Comparison of ENCODE assay signal across 8 mouse cellular contexts in the genomic region with DNA sequence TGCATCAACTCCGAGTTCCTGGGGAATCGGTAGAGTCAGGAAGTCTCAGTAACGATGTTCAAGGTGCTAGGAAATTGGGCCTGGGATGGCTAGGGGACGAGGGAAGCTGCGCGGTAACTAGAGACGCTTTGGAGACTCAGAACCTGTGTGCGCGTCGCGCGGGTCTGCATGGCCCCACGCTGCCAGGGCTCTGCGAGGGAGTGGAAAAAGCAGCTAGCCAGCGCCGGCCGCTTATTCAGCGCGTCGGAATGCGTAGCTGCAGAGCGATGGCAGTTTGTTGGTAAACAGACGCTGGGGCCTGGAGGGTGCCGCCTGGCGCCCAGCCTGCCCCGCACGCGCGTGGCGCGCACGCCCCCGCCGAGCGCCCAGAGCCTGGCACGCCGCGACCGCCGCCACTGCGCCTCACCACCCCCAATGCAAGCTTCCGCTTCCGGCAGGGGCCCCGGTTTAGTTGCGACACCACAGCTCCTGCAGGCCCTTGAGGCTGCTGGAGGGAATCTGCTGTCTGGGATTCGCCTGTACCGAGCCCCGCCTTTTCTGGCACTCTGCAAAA. TPM values are rescaled to one million over a fixed set of nuclear protein-coding genes. Genes with fewer than 3 reads are reported as not detected.
DNase-seq lines count a peak whose midpoint lies in the region; ATAC-seq and TF ChIP-seq lines count a peak whose summit lies in the region.

Gene Dlx4, minus strand, starts transcription at position 413 of the 553 bp plus-strand sequence.

- DNase-seq in layer of hippocampus, postnatal 10 days (ENCODE audit: low spot score in 2 of 2), result peak; percentile 25 to 35
- DNase-seq in layer of hippocampus, postnatal 14 days (ENCODE audit: low spot score in 2 of 2), result no peak
- peak; percentile 65 for DNase-seq in adrenal gland, postnatal 10 days
- DNase-seq in kidney, postnatal 0 days (ENCODE audit: low spot score), result no peak
- DNase-seq in thymus, postnatal 14 days, result peak; percentile 75
- DNase-seq in layer of hippocampus, adult 18-20 months (ENCODE audit: low spot score in 2 of 2), result no peak

- under 1% methylated on average over 48 of the region's 48 CpGs for WGBS in kidney, postnatal 0 days

- H3K9ac ChIP-seq in kidney, postnatal 0 days (ENCODE audit: low read depth, low read length), result no peak within 1 kb of the TSS

- no peaks in the 10 kb centered on the region for H3K36me3 ChIP-seq in kidney, postnatal 0 days (ENCODE audit: insufficient read depth, low read length)
- H3K36me3 ChIP-seq in megakaryocyte, embryonic 14.5 days (replicated peaks; ENCODE audit: low read length), result no peaks in the 10 kb centered on the region

- ATAC-seq in granulocyte monocyte progenitor cell, adult 5-6 weeks (replicated peaks; ENCODE audit: poor library complexity, severe bottlenecking), result peak; percentile 93
- ATAC-seq in kidney, postnatal 0 days (replicated peaks; ENCODE audit: low FRiP score, low read depth), result no peak

- H3K9me3 ChIP-seq in kidney, postnatal 0 days (replicated peaks; ENCODE audit: low read length), result no peaks in the 10 kb centered on the region
- H3K9me3 ChIP-seq in megakaryocyte, embryonic 14.5 days, result peaks cover 3% of the 10 kb centered on the region; the same call in 1 of the 2 replicates

- H3K4me1 ChIP-seq in kidney, postnatal 0 days (replicated peaks; ENCODE audit: insufficient read depth, low read length), result peaks cover 15% of the 10 kb centered on the region
- H3K4me1 ChIP-seq in megakaryocyte, embryonic 14.5 days, result peaks cover 37% of the 10 kb centered on the region

- peak within 1 kb of the TSS; percentile 27 for H3K4me3 ChIP-seq in kidney, postnatal 0 days (replicated peaks; ENCODE audit: low read depth, low read length)
- H3K4me3 ChIP-seq in megakaryocyte, embryonic 14.5 days (replicated peaks), result peak within 1 kb of the TSS; percentile 90

- H3K4me2 ChIP-seq in kidney, postnatal 0 days (ENCODE audit: low read length), result peak within 1 kb of the TSS; percentile 51

- H3K27me3 ChIP-seq in kidney, postnatal 0 days (ENCODE audit: insufficient read depth, low read length), result peaks cover 92% of the 10 kb centered on the region
- H3K27me3 ChIP-seq in megakaryocyte, embryonic 14.5 days (replicated peaks), result peaks cover 99% of the 10 kb centered on the region

- no peak for TF ChIP-seq CTCF in kidney, postnatal 0 days (IDR thresholded peaks at IDR 0.05; ENCODE audit: low read depth)

- no peak within 1 kb of the TSS for H3K27ac ChIP-seq in kidney, postnatal 0 days

RNA-seq across cellular contexts. Expression of gene Dlx4, which starts in this region (rescaled TPM):
- total RNA-seq in layer of hippocampus, postnatal 10 days (2021), result under 1 TPM in 1 of 2 experiments, not detected in 1; 0.23 TPM
- total RNA-seq in layer of hippocampus, postnatal 14 days (2021), result not detected
- under 1 TPM in 1 of 2 experiments, not detected in 1; 0.18 TPM for total RNA-seq in adrenal gland, postnatal 10 days (2021)
- not detected in 2 replicates for total RNA-seq in granulocyte monocyte progenitor cell, adult 5-6 weeks (2014; fragmentation: Nextera tagmentation)
- total RNA-seq in granulocyte monocyte progenitor cell, adult 5-6 weeks (2017), result not detected in 2 replicates
- polyA plus RNA-seq in kidney, postnatal 0 days (2015; fragmentation: Nextera tagmentation; extraction: Ambion mirVana), result not detected in 2 replicates
- polyA plus RNA-seq in megakaryocyte, embryonic 14.5 days (2012; ENCODE audit: insufficient read depth, low replicate concordance), result not detected in 2 replicates
- total RNA-seq in layer of hippocampus, adult 18-20 months (2021), result under 1 TPM; 0.13 to 0.17 TPM

Comparison
In these comparisons a context has a peak if more than half of its experiments do, and no peak if none do; other contexts are left out.
1. Peak in DNase-seq in layer of hippocampus, postnatal 10 days; RNA of the gene not detected or under 1 TPM.
2. Peak in DNase-seq in adrenal gland, postnatal 10 days; RNA of the gene not detected or under 1 TPM.
3. Peak in ATAC-seq in granulocyte monocyte progenitor cell, adult 5-6 weeks; RNA of the gene not detected or under 1 TPM.